Comparison of ENCODE assay signal across 13 mouse cellular contexts in the genomic region with DNA sequence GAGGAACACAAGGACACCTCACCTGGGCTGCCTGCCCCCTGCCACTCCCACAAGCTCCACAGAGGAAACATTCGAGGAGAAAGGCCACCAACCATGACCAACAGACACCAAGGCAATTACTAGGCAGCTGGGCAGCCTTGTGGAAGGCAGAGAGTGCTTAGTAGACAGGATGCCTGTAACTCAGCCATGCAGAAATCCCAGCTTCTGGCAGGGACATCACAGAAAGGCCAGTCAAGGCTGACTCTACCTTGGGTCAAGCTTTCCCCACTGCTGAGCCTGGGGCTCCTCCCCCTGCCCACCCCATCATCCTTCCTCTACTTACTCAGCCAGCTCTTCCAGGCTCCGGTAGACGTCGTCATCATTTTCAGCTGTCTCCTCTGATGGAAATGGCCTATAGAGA.
A peak's percentile ranks its signal among the peaks of the same experiment; 100 is the strongest.
DNase-seq lines count a peak whose midpoint lies in the region; ATAC-seq and TF ChIP-seq lines count a peak whose summit lies in the region.
"Had no signal": no experiment of that assay in that cellular context is flagged by ENCODE, and none has a peak within 500 bp of the region (broad histone marks: within the 10 kb centered on the region; RNA-seq: fewer than 3 reads in every experiment).

No protein-coding gene starts in this region.

- TF ChIP-seq POLR2A in CH12.LX (IDR thresholded peaks at IDR 0.05; ENCODE audit: low read depth, low read length) = no peak

- no peak overlapping the region for H3K4me2 ChIP-seq in hindbrain, embryonic 13.5 days
- no peak overlapping the region for H3K4me2 ChIP-seq in hindbrain, embryonic 12.5 days (replicated peaks)
- no peak overlapping the region for H3K4me2 ChIP-seq in CH12.LX (ENCODE audit: insufficient read depth, low read depth, poor library complexity, severe bottlenecking)
- no peak overlapping the region for H3K4me2 ChIP-seq in embryonic facial prominence, embryonic 14.5 days (ENCODE audit: low read depth, low read length)
- H3K4me2 ChIP-seq in forebrain, embryonic 12.5 days = no peak overlapping the region
- H3K4me2 ChIP-seq: limb, embryonic 12.5 days; lung, embryonic 15.5 days had no signal

- H3K36me3 ChIP-seq in hindbrain, embryonic 13.5 days = no peaks in the 10 kb centered on the region
- peaks cover 2% of the 10 kb centered on the region; the same call in 1 of the 2 replicates for H3K36me3 ChIP-seq in hindbrain, embryonic 12.5 days
- H3K36me3 ChIP-seq in CH12.LX (replicated peaks in 1 of 2; ENCODE audit: control insufficient read depth in 1 of 2, insufficient read depth in 1 of 2, low read length in 1 of 2) = peaks cover 24 to 74% of the 10 kb centered on the region in 2 experiments
- no peaks in the 10 kb centered on the region; the same call in 1 of the 2 replicates for H3K36me3 ChIP-seq in embryonic facial prominence, embryonic 14.5 days (ENCODE audit: control insufficient read depth, insufficient read depth, low read length)
- no peaks in the 10 kb centered on the region for H3K36me3 ChIP-seq in forebrain, embryonic 12.5 days (replicated peaks)
- H3K36me3 ChIP-seq: lung, embryonic 15.5 days had no signal

- H3K4me3 ChIP-seq in hindbrain, embryonic 13.5 days = no peak overlapping the region
- H3K4me3 ChIP-seq in hindbrain, embryonic 12.5 days = no peak overlapping the region
- H3K4me3 ChIP-seq in CH12.LX (replicated peaks in 1 of 3; ENCODE audit: low read depth in 2 of 3, low read length in 2 of 3, poor library complexity in 1 of 3) = no peak overlapping the region
- H3K4me3 ChIP-seq in embryonic facial prominence, embryonic 14.5 days (ENCODE audit: low read depth, low read length) = no peak overlapping the region
- no peak overlapping the region for H3K4me3 ChIP-seq in forebrain, embryonic 12.5 days (replicated peaks)
- H3K4me3 ChIP-seq: limb, embryonic 12.5 days; lung, embryonic 15.5 days had no signal

- dilution Hi-C loops in CH12.LX (cut with MboI; ENCODE audit: extremely low pct_ligation_motif_present, extremely low pct_unique_long_range_greater_than_20kb, low sequenced_read_pairs) = no loop called here

- in situ Hi-C loops in CH12.LX (cut with MboI; ENCODE audit: low pct_ligation_motif_present, low pct_unique_long_range_greater_than_20kb, low sequenced_read_pairs) = no loop called here

- H3K79me2 ChIP-seq in CH12.LX (replicated peaks; ENCODE audit: control insufficient read depth, extremely low read depth, insufficient read depth, poor library complexity, severe bottlenecking) = peaks cover 38% of the 10 kb centered on the region

- peaks cover 83% of the 10 kb centered on the region for H3K4me1 ChIP-seq in hindbrain, embryonic 13.5 days (replicated peaks)
- peaks cover 56% of the 10 kb centered on the region for H3K4me1 ChIP-seq in hindbrain, embryonic 12.5 days
- H3K4me1 ChIP-seq in CH12.LX (ENCODE audit: control insufficient read depth in 1 of 2, insufficient read depth in 2 of 2) = peaks cover 48 to 96% of the 10 kb centered on the region in 2 experiments
- H3K4me1 ChIP-seq in embryonic facial prominence, embryonic 14.5 days (ENCODE audit: control insufficient read depth, insufficient read depth, low read length) = peaks cover 6% of the 10 kb centered on the region; the same call in 1 of the 2 replicates
- peaks cover 71% of the 10 kb centered on the region for H3K4me1 ChIP-seq in forebrain, embryonic 12.5 days

- WGBS in hindbrain, embryonic 13.5 days = 46% methylated on average over 4 of the region's 4 CpGs
- WGBS in hindbrain, embryonic 12.5 days = 64% methylated on average over 4 of the region's 4 CpGs
- 71% methylated on average over 3 of the region's 4 CpGs for WGBS in embryonic facial prominence, embryonic 14.5 days
- WGBS in forebrain, embryonic 12.5 days = 66% methylated on average over 4 of the region's 4 CpGs

- no peak for TF ChIP-seq EP300 in CH12.LX (IDR thresholded peaks at IDR 0.05; ENCODE audit: low read length)

- no peaks in the 10 kb centered on the region for H3K27me3 ChIP-seq in hindbrain, embryonic 13.5 days
- no peaks in the 10 kb centered on the region for H3K27me3 ChIP-seq in hindbrain, embryonic 12.5 days
- H3K27me3 ChIP-seq in CH12.LX (replicated peaks) = no peaks in the 10 kb centered on the region
- H3K27me3 ChIP-seq in embryonic facial prominence, embryonic 14.5 days (replicated peaks; ENCODE audit: control insufficient read depth, insufficient read depth, low read length) = no peaks in the 10 kb centered on the region
- no peaks in the 10 kb centered on the region for H3K27me3 ChIP-seq in forebrain, embryonic 12.5 days
- H3K27me3 ChIP-seq: limb, embryonic 12.5 days; lung, embryonic 15.5 days had no signal

- no peak overlapping the region for H3K9ac ChIP-seq in hindbrain, embryonic 13.5 days
- no peak overlapping the region for H3K9ac ChIP-seq in hindbrain, embryonic 12.5 days
- H3K9ac ChIP-seq in CH12.LX (ENCODE audit: insufficient read depth, low read depth) = no peak overlapping the region
- H3K9ac ChIP-seq in embryonic facial prominence, embryonic 14.5 days (ENCODE audit: low read depth, low read length) = no peak overlapping the region
- H3K9ac ChIP-seq in forebrain, embryonic 12.5 days = no peak overlapping the region
- H3K9ac ChIP-seq: limb, embryonic 12.5 days; lung, embryonic 15.5 days had no signal

- DNase-seq in CH12.LX (ENCODE audit: extremely low read depth) = peak; percentile 33
- no peak for DNase-seq in embryonic facial prominence, embryonic 14.5 days (ENCODE audit: low spot score)
- DNase-seq in kidney, postnatal 25 days = peak; percentile 76 to 93
- DNase-seq in lung, postnatal 14 days = no peak
- DNase-seq: cerebellum, adult 8-10 months; layer of hippocampus, adult 9-11 months had no signal

- no peaks in the 10 kb centered on the region for H3K9me3 ChIP-seq in hindbrain, embryonic 13.5 days
- no peaks in the 10 kb centered on the region for H3K9me3 ChIP-seq in hindbrain, embryonic 12.5 days (replicated peaks)
- H3K9me3 ChIP-seq in CH12.LX (replicated peaks; ENCODE audit: low read length) = no peaks in the 10 kb centered on the region
- H3K9me3 ChIP-seq in embryonic facial prominence, embryonic 14.5 days (ENCODE audit: control insufficient read depth, low read length) = no peaks in the 10 kb centered on the region
- no peaks in the 10 kb centered on the region for H3K9me3 ChIP-seq in forebrain, embryonic 12.5 days
- H3K9me3 ChIP-seq: limb, embryonic 12.5 days; lung, embryonic 15.5 days had no signal

- H3K27ac ChIP-seq in hindbrain, embryonic 13.5 days = peak overlapping the region; percentile 48; the same call in 1 of the 2 replicates
- H3K27ac ChIP-seq in hindbrain, embryonic 12.5 days = no peak overlapping the region
- peak overlapping the region; percentile 58; the same call in 1 of the 2 replicates for H3K27ac ChIP-seq in CH12.LX (ENCODE audit: insufficient read depth, low read depth)
- H3K27ac ChIP-seq in embryonic facial prominence, embryonic 14.5 days (replicated peaks; ENCODE audit: low read depth, low read length) = no peak overlapping the region
- no peak overlapping the region for H3K27ac ChIP-seq in forebrain, embryonic 12.5 days
- H3K27ac ChIP-seq: limb, embryonic 12.5 days; lung, embryonic 15.5 days had no signal

- no peak for ATAC-seq in hindbrain, embryonic 13.5 days (ENCODE audit: low FRiP score)
- ATAC-seq in hindbrain, embryonic 12.5 days (ENCODE audit: low FRiP score) = no peak
- ATAC-seq in embryonic facial prominence, embryonic 14.5 days (ENCODE audit: low read depth) = peak; percentile 20; the same call in 1 of the 2 replicates
- no peak for ATAC-seq in monocyte, adult 5-6 weeks (replicated peaks; ENCODE audit: insufficient number of reproducible peaks, low FRiP score, low TSS enrichment, poor library complexity, severe bottlenecking)
- ATAC-seq in forebrain, embryonic 12.5 days (ENCODE audit: low FRiP score) = no peak
- ATAC-seq: activated CD4-positive, CD25-positive, alpha-beta regulatory T cell, adult 4 months had no signal

- no peak for TF ChIP-seq RAD21 in CH12.LX (IDR thresholded peaks at IDR 0.05; ENCODE audit: low read depth, low read length)

- no peak for TF ChIP-seq CTCF in CH12.LX (conservative IDR thresholded peaks at IDR 0.05 in 1 of 2, IDR thresholded peaks at IDR 0.05 in 1 of 2; ENCODE audit: low read depth in 2 of 2, low read length in 2 of 2)

TF ChIP-seq in CH12.LX, 34 proteins besides CTCF, POLR2A, EP300 and RAD21:
- TF ChIP-seq ZMIZ1 (IDR thresholded peaks at IDR 0.05; ENCODE audit: low read depth, low read length) = no peak
- TF ChIP-seq MXI1 (IDR thresholded peaks at IDR 0.05; ENCODE audit: low read depth, low read length) = no peak
- TF ChIP-seq MAZ (IDR thresholded peaks at IDR 0.05; ENCODE audit: low read depth, low read length) = no peak
- no peak for TF ChIP-seq JUND (conservative IDR thresholded peaks at IDR 0.05; ENCODE audit: low read depth, low read length)

Comparison
In these comparisons a context has a peak if more than half of its experiments do, and no peak if none do; other contexts are left out.
1. H3K27ac ChIP-seq: peak in hindbrain, embryonic 13.5 days (single experiment) and CH12.LX (single experiment); none in hindbrain, embryonic 12.5 days (single experiment), embryonic facial prominence, embryonic 14.5 days (single experiment) and forebrain, embryonic 12.5 days (single experiment).
2. DNase-seq: peak in CH12.LX (single experiment) and kidney, postnatal 25 days (2 of 2); none in embryonic facial prominence, embryonic 14.5 days (single experiment) and lung, postnatal 14 days (single experiment).